Mouse (Mus musculus): ENCODE measurements around the gene Taf11.

- peak; percentile 30; the same call in 1 of the 2 replicates for TF ChIP-seq CTCF (IDR thresholded peaks at IDR 0.05; ENCODE audit: insufficient read depth, low read length)
- peak; percentile 74; the same call in 1 of the 2 replicates for TF ChIP-seq POLR2A (IDR thresholded peaks at IDR 0.05; ENCODE audit: borderline replicate concordance, extremely low read depth, low read depth, low read length)
Measured at GRCm38 (mm10) chr17:27907512-27908205, 2.0 kb downstream of the Taf11 start.

All from lung, adult 2 months (tissue).